Mouse (Mus musculus) forebrain, embryonic 10.5 days (tissue): ENCODE measurements around the gene Mrln. TPM values are rescaled to one million over a fixed set of nuclear protein-coding genes. Genes with fewer than 3 reads are reported as not detected.
"Not testable (repeated sequence)": the region's sequence is repeated elsewhere in the genome, so short reads cannot be mapped to it uniquely, and the experiment has no call there.

Source experiments
- DNase-seq: peaks from one replicate; pipeline ENCODE4 v3.0.0-alpha.2; 2017; ENCODE audit warnings: low spot score; ENCODE audit errors: extremely low spot score
- H3K27ac ChIP-seq: fragments of 300-500 bp; sonication (generic); 2 replicates; pipeline ENCODE4 v1.5.1; 2016; ENCODE audit warnings: mild to moderate bottlenecking
- H3K27me3 ChIP-seq: fragments of 300-500 bp; sonication (generic); 2 replicates; pipeline ENCODE4 v1.6.1; 2016; ENCODE audit warnings: mild to moderate bottlenecking; ENCODE audit not compliant: poor library complexity, severe bottlenecking
- H3K36me3 ChIP-seq: fragments of 300-500 bp; sonication (generic); replicated peaks from 2 replicates; pipeline ENCODE4 v1.6.1; 2016; ENCODE audit warnings: mild to moderate bottlenecking, moderate library complexity
- H3K4me1 ChIP-seq: fragments of 300-500 bp; sonication (generic); 2 replicates; pipeline ENCODE4 v1.6.1; 2016
- H3K4me3 ChIP-seq: fragments of 300-500 bp; sonication (generic); 2 replicates; pipeline ENCODE4 v1.5.1; 2016; ENCODE audit warnings: mild to moderate bottlenecking, moderate library complexity
- H3K9me3 ChIP-seq: fragments of 300-500 bp; sonication (generic); 2 replicates; pipeline ENCODE4 v1.6.1; 2016; ENCODE audit warnings: mild to moderate bottlenecking, moderate library complexity
- WGBS: fragments of 180-500 bp; shearing (Covaris S2); methylation state at CpG from one replicate; pipeline ENCODE4 v1.1.7; 2016; 5-methylcytosine and 5-hydroxymethylcytosine counted together
- polyA plus RNA-seq: library from polyadenylated mRNA; unstranded; fragments of >200 nt; fragmentation: Nextera tagmentation; extraction: Ambion mirVana; gene quantifications from 2 replicates; pipeline ENCODE4 v1.2.1, GENCODE M21; 2016

Mrln gene
- polyA plus RNA-seq, 1 experiment from 2014 or later, result 1.5 TPM

DNA sequence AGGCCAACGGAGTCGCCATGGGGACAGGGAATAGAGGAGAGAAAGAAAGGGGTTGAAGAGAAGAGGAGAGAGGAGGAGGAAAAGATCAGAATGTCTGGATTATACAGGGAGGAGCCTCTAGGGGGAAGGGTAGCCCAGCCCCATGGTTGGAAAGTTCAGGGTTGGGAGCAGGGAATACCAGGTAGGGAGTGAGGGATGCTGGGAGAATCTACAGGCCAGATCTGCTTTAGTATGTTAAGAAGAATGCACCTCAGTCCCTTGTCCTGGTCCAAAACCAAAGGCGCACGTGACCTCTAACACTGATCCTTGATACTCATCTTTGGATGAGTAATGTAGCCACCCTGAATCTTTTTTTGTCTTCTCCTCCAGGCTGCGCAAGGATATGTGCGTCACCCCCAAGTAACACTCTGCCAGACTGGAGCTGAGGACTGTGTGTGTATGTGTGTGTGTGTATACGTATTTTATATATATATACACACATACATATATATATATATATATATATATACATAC is 5.5 kb upstream of the Mrln start:
- H3K9me3 ChIP-seq, result 0 out of 2 replicates have a peak, but pooled peaks cover 4% of the 10 kb centered on the region
- peaks cover 7% of the 10 kb centered on the region for H3K36me3 ChIP-seq
- no peak overlapping the region for H3K27ac ChIP-seq
- no peak overlapping the region for H3K4me3 ChIP-seq
- DNase-seq, result no peak
- no peaks in the 10 kb centered on the region for H3K27me3 ChIP-seq
- WGBS, result 92% methylated on average over 7 of the region's 7 CpGs
- peaks cover 17% of the 10 kb centered on the region for H3K4me1 ChIP-seq

GRCm38 (mm10) chr10:70199466-70200210 is 4.8 kb upstream of the Mrln start:
- H3K27me3 ChIP-seq, result no peaks in the 10 kb centered on the region
- H3K9me3 ChIP-seq, result 0 out of 2 replicates have a peak, but pooled peaks cover 4% of the 10 kb centered on the region
- H3K4me3 ChIP-seq, result no peak overlapping the region
- WGBS, result 89% methylated on average over 6 of the region's 6 CpGs
- DNase-seq, result no peak
- 0 out of 2 replicates have a peak, but pooled peaks cover 2% of the 10 kb centered on the region for H3K36me3 ChIP-seq
- peaks cover 15% of the 10 kb centered on the region for H3K4me1 ChIP-seq
- H3K27ac ChIP-seq, result no peak overlapping the region

DNA sequence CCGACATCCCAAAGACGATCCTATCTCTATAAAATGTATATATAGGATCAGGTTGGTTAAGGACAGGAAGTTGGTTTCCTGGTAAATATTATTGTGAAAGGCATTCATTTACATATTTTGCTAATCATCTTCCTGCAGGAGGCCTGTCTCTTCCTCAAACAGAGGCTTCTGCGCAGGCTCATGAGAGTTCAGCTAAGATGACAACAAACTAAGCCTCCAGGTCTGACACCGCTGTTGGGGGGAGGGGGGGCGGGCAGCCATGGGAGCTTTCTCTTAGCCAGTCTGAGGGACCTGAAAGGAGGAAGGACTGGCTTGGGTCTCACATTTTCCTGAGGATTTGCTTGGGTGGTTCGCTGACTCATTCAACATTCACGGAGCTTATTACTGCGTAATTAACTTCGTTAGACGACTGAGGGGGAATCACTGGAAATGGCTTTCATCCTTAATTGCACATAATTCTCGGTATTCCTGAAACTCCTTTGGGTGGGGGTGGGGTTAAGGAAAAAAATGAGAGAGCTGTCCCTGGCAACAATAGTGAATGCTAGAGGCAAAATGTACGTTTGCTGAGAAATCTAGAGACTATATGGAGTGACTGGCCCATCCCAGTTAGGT is 3.5 kb upstream of the Mrln start:
- H3K27ac ChIP-seq, result no peak overlapping the region
- no peak for DNase-seq
- H3K36me3 ChIP-seq, result no peaks in the 10 kb centered on the region
- no peak overlapping the region for H3K4me3 ChIP-seq
- WGBS, result 40% methylated on average over 12 of the region's 12 CpGs
- no peaks in the 10 kb centered on the region for H3K27me3 ChIP-seq
- H3K9me3 ChIP-seq, result 0 out of 2 replicates have a peak, but pooled peaks cover 4% of the 10 kb centered on the region
- peaks cover 16% of the 10 kb centered on the region for H3K4me1 ChIP-seq

GRCm38 (mm10) chr10:70211281-70211680 is 6.8 kb downstream of the Mrln start:
- Histone ChIP-seq H3K27ac (no peak overlapping the region), H3K4me1 (no peaks in the 10 kb centered on the region), H3K4me3 (no peak overlapping the region), H3K27me3 (no peaks in the 10 kb centered on the region), H3K36me3 (no peaks in the 10 kb centered on the region), H3K9me3 (no peaks in the 10 kb centered on the region)
- no peak for DNase-seq
- 90% methylated on average over 9 of the region's 9 CpGs for WGBS

GRCm38 (mm10) chr10:70220971-70221370 is 16.5 kb downstream of the Mrln start:
- Histone ChIP-seq H3K27ac (no peak overlapping the region), H3K36me3 (no peaks in the 10 kb centered on the region), H3K27me3 (no peaks in the 10 kb centered on the region), H3K9me3 (no peaks in the 10 kb centered on the region), H3K4me3 (no peak overlapping the region), H3K4me1 (peaks cover 6% of the 10 kb centered on the region)
- no peak for DNase-seq
- WGBS, result 51% methylated on average over 5 of the region's 5 CpGs

GRCm38 (mm10) chr10:70222231-70222630 is 17.8 kb downstream of the Mrln start:
- H3K27me3 ChIP-seq, H3K36me3 ChIP-seq, H3K27ac ChIP-seq, DNase-seq, H3K4me1 ChIP-seq, H3K9me3 ChIP-seq, H3K4me3 ChIP-seq: not testable (repeated sequence)
- WGBS, result 93% methylated on average over 8 of the region's 8 CpGs

GRCm38 (mm10) chr10:70224571-70224970 is 20.1 kb downstream of the Mrln start:
- WGBS, result 91% methylated on average over 6 of the region's 6 CpGs

DNA sequence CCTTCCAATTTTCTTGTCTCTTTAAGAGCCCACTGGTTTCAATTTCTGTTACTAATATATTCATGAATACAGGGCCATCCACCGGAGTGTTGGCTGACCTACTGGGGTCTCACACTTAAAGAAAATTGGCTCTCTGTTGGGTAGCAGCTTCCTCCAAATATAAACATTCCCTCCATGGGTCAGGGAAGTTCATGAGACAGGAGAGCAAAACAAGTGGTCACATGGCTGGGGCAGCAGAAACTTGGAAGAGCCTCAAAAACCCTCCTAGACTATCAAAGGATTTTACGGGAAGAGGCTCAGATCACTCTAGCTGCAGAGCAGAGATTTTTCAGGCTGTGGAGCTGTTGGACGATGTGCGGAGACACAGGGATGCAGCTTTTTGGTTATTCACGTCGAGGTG is 21.3 kb downstream of the Mrln start:
- no peaks in the 10 kb centered on the region for H3K9me3 ChIP-seq
- DNase-seq, result no peak
- H3K27me3 ChIP-seq, result no peaks in the 10 kb centered on the region
- H3K4me1 ChIP-seq, result peaks cover 6% of the 10 kb centered on the region
- H3K36me3 ChIP-seq, result no peaks in the 10 kb centered on the region
- no peak overlapping the region for H3K4me3 ChIP-seq
- WGBS, result 82% methylated on average over 6 of the region's 6 CpGs
- H3K27ac ChIP-seq, result no peak overlapping the region

More at GRCm38 (mm10) chr10:70224571-70224970, 20.1 kb downstream of the Mrln start:
- DNase-seq, result no peak
- no peak overlapping the region for H3K4me3 ChIP-seq
- H3K9me3 ChIP-seq, result no peaks in the 10 kb centered on the region
- H3K27me3 ChIP-seq, result no peaks in the 10 kb centered on the region
- peaks cover 6% of the 10 kb centered on the region for H3K4me1 ChIP-seq
- H3K27ac ChIP-seq, result no peak overlapping the region
- no peaks in the 10 kb centered on the region for H3K36me3 ChIP-seq

DNA sequence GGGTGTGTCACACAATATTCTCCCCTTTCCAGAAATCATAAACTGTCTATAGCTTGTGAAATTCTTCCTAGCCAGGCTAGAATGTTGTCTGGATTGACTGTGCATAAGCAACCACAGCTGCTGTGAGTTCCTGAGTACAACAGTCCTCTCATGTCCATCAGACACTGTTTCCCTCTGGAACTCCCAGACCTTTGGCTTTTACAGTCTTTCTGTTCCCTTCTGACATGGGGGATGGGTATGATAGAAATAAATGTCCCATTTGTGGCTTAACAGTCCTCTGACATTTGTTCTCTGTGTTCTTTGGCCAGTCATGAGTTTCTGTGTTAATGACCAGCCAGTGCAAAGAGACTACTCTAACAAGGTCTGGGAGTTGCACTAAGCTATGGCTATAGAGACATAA is 22.1 kb downstream of the Mrln start:
- H3K9me3 ChIP-seq, result no peaks in the 10 kb centered on the region
- H3K27me3 ChIP-seq, result no peaks in the 10 kb centered on the region
- DNase-seq, result no peak
- H3K4me1 ChIP-seq, result no peaks in the 10 kb centered on the region
- H3K36me3 ChIP-seq, result no peaks in the 10 kb centered on the region
- H3K4me3 ChIP-seq, result no peak overlapping the region
- H3K27ac ChIP-seq, result no peak overlapping the region

DNA sequence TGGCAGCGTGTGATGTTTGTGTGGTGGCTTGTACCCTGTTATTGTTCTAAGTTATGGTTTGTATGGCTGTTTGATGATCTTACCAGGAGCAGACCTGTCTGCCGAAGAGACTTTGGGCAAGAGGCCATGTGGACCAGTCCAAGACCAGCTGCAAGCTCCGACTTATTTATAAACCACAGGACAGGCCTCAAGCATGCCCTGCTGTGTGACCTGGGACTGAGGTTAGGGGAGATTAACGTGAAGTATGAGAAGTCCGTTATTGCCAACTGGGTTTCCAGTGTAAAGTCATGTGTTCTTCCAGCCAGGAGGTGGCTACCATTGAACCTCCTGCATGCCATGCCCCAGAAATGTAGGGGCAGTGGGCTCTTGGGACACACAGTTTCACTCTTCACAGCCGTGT is 25.9 kb downstream of the Mrln start:
- H3K27me3 ChIP-seq, result no peaks in the 10 kb centered on the region
- H3K4me1 ChIP-seq, result no peaks in the 10 kb centered on the region
- no peak overlapping the region for H3K27ac ChIP-seq
- no peaks in the 10 kb centered on the region for H3K9me3 ChIP-seq
- 93% methylated on average over 6 of the region's 6 CpGs for WGBS
- H3K36me3 ChIP-seq, result no peaks in the 10 kb centered on the region
- no peak overlapping the region for H3K4me3 ChIP-seq
- DNase-seq, result no peak

GRCm38 (mm10) chr10:70237936-70238335 is 33.5 kb downstream of the Mrln start:
- H3K27me3 ChIP-seq, result peaks cover 6% of the 10 kb centered on the region
- no peak overlapping the region for H3K4me3 ChIP-seq
- WGBS, result 70% methylated on average over 2 of the region's 2 CpGs
- H3K36me3 ChIP-seq, result no peaks in the 10 kb centered on the region
- no peaks in the 10 kb centered on the region for H3K9me3 ChIP-seq
- DNase-seq, result no peak
- H3K27ac ChIP-seq, result no peak overlapping the region
- H3K4me1 ChIP-seq, result no peaks in the 10 kb centered on the region

DNA sequence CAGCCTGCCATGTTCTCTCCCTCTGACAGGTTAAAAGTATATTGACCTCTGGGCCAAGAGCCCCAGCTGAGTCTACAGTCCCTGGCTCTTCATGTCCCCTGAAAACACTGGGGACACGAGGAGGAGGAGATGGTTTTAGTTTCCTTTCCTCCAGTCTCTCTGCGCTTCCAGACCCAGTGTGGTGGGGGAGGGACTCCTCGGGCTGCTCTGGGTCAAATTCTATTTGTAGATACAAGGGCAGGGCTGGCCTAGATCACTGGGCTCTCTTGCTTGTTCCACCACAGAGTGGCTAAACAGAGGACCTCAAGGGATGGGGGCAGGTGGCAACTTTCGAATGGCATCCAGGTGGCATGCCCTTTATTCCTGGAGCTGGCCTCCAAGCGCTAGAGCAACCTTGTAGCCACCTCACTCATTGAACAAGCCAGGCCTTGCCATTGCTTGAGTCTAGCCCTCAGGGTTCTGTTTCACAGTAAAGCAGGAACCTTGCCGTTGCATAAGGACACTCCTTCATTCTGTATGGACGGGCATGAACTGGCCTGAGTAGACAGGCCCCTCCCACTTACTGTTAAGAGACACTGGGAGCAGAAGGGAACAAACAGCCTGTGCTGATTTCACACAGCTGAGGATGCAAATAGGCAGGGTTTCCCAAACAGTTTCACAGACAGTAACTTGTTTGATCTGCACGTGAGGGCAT is 38.4 kb downstream of the Mrln start:
- no peaks in the 10 kb centered on the region for H3K36me3 ChIP-seq
- no peak overlapping the region for H3K4me3 ChIP-seq
- H3K27ac ChIP-seq, result no peak overlapping the region
- H3K4me1 ChIP-seq, result peaks cover 21% of the 10 kb centered on the region
- no peak for DNase-seq
- H3K27me3 ChIP-seq, result peaks cover 56% of the 10 kb centered on the region
- H3K9me3 ChIP-seq, result no peaks in the 10 kb centered on the region
- WGBS, result 49% methylated on average over 8 of the region's 8 CpGs
